Mouse (Mus musculus) adrenal gland, adult 8-10 months (tissue): ENCODE data around the gene Avil. TPM values are rescaled to one million over a fixed set of nuclear protein-coding genes. Genes with fewer than 3 reads are reported as not detected.

Experiments used
- DNase-seq: peaks from one replicate; pipeline ENCODE4 v3.0.0; 2022
- total RNA-seq, 4 experiments: library from RNA; stranded (reverse); gene quantifications; 2 replicates each; pipeline ENCODE4 v1.2.4; 2022

Avil gene
- 1 to 10 TPM; 1.6 to 2.4 (median 2.0) TPM for total RNA-seq

DNA sequence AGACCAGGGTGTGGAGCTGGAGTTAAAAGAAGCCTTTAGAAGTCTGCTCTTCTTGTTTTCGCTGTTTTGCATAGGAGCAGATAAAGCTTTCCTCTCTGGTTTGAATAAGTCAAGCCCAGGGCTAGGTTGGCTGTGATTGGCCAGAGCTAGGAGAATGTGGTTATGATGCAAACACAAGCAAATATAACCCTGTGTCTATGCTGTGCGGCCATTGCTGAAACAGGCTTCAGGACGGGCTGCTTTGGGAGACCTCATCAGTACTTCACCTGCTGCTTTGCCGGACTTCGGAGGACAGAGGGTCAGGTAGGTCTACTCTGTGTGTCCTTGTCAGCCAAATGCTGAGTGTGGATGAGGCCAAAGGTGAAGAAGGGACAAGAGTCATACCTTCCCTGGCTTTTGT, at the start of gene Avil:
Avil (plus strand) TSS at position 181 of the 400 bp plus-strand sequence.
- no peak for DNase-seq

- no peak for DNase-seq
Observed at GRCm38 (mm10) chr10:126952375-126952774, 48.1 kb upstream of the Avil start.

GRCm38 (mm10) chr10:126953029-126953471, 47.5 kb upstream of the Avil start:
- DNase-seq: no peak

GRCm38 (mm10) chr10:126956692-126957358, 43.7 kb upstream of the Avil start:
- DNase-seq: no peak

- DNase-seq: peak; percentile 64
Observed at GRCm38 (mm10) chr10:126957359-126958107, 43.0 kb upstream of the Avil start.

DNA sequence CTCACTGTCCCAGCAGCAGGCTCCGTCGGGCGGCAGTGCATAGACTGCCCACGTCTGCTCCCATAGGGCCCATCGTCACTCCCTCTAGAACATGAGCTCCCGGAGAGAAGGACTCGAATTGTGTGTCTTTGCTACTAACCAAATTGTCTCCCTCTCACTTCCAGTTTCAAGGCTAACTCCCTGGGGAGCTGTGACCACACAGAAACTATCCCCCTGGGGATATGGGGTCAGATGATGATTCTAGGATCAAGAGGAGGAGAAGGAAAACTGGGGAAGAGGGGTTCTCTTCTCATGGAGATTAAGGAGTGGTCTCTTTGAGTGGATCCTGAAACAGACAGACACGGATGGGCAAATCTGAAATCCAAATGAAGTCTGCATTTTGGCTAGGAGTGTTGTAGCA, 40.0 kb upstream of the Avil start:
- DNase-seq: no peak

GRCm38 (mm10) chr10:126961757-126962156, 38.8 kb upstream of the Avil start:
- DNase-seq: peak; percentile 42

- peak; percentile 49 for DNase-seq
Observed at GRCm38 (mm10) chr10:126962271-126962965, 38.1 kb upstream of the Avil start.

- DNase-seq: peak; percentile 61
Observed at GRCm38 (mm10) chr10:126962966-126963330, 37.6 kb upstream of the Avil start.

GRCm38 (mm10) chr10:126963821-126964220, 36.7 kb upstream of the Avil start:
- DNase-seq: no peak

DNA sequence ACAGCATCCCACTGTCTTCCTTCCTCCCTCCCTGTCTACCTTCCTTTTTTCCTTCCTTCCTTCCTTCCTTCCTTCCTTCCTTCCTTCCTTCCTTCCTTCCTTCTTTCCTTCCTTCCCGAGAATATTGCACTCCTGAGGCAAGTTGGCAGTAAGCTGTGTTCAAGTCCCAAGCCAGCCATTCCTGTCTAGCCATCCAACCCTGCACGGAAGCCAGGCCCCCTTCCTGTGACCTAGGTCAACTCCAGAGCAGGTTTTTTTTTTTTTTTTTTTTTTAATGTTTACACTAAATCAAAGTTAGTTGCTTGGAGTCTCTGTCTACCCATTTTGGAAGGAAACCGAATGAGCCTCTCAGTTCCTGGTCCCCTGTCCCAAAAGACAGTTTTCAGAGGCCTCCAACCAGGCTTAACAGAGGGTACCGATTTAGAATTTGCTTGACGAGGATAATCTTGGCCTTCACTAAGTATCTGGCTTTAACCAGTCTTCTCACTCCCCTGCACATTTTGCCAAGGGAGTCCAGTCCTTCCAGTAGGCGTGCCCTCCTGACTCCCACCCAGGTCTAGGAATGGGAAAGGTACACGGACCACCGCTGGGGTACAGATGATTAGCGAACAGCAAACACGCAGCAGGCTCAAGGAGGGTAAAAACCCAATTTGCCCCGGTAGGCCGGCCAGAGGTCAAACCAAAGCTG, 29.0 kb upstream of the Avil start:
- DNase-seq: no peak

- peak; percentile 60 for DNase-seq
Observed at GRCm38 (mm10) chr10:126972051-126972725, 28.3 kb upstream of the Avil start.

DNA sequence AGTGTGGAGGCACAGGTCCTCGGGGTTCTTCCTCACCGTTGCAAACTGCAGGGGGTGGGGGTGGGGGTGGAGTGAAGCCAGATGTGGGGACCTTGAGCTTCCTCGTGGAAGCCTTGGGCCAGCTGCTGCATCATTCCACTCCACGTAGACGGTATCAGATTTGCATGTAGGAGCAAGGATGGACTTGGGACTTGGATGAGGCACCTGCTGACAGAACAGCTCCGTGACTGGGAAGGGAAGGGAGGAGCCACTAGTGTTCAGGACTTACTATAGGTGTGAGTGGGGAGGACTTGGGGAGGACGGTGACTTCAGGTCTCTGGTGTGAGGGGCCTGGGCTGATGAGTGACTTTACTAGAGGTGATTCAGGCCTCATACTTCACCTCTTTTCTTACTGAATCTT, 27.5 kb upstream of the Avil start:
- DNase-seq: no peak

GRCm38 (mm10) chr10:126975706-126976105, 24.8 kb upstream of the Avil start:
- no peak for DNase-seq

GRCm38 (mm10) chr10:126977076-126977475, 23.4 kb upstream of the Avil start:
- no peak for DNase-seq

DNA sequence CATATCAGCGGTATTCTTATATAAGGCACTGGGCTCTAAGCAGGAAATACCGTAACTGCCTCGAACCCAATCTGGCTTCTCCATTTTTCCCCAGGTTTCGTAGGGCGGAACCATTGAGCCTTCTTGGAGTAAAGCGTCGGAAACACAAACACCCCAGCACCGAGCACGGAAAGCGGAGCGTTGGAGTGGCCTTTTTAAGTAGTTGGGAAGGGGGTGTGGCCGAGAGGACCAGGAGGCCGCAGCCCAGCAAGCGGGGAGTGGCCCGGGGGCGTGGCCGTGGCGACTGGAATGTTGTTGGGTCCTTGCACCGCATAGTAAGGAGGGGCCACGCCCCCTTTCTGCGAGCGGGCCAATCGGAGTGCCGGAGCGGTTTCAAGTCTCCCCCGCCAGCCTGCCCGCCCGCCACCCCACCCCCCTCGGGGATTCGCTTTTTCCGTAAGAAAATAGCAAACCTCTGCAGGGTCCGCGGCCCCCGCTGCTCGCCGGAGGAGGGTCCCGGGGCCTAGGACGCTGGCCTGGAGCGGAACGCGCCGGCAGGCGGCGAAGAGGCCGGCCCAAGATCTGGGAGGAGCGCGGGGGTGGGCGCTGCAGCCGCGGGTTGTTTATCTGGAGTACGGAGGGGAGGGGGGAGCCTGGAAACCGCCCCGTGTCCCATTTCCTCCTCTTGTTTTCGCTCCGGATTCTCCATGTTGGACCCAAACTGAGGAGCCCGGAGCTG, 22.1 kb upstream of the Avil start, which contains the start of gene Ctdsp2:
Ctdsp2 (plus strand) TSS at position 441 of the 718 bp plus-strand sequence.
- peak; percentile 99 for DNase-seq

- peak; percentile 58 for DNase-seq
Observed at GRCm38 (mm10) chr10:126979121-126979635, 21.3 kb upstream of the Avil start.

DNA sequence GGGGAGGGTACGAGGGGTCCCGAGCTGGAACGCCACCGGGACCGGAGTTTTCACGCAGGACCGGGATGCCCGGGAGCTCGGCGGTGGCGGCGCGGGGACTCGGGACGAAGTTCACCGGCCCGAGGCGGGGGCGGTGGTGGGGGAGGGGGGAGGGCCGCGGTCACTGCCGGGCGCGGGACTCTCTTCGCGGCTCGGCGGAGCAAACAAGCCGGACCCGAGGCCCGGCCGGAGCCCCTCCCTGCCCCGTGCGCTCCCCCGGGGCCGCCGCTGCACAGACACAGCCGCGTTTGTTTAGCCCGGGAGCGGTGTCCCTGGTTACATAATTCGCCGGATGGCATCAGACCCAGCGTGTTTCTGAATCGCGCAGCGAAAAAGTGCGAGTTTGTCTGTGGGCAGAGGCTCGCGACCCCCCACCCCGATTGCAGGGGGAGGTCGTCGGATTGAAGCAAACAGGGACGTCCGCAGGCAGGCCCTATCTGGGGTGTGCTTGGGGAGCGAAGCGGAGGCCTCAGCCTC, 20.8 kb upstream of the Avil start:
- DNase-seq: peak; percentile 55

DNA sequence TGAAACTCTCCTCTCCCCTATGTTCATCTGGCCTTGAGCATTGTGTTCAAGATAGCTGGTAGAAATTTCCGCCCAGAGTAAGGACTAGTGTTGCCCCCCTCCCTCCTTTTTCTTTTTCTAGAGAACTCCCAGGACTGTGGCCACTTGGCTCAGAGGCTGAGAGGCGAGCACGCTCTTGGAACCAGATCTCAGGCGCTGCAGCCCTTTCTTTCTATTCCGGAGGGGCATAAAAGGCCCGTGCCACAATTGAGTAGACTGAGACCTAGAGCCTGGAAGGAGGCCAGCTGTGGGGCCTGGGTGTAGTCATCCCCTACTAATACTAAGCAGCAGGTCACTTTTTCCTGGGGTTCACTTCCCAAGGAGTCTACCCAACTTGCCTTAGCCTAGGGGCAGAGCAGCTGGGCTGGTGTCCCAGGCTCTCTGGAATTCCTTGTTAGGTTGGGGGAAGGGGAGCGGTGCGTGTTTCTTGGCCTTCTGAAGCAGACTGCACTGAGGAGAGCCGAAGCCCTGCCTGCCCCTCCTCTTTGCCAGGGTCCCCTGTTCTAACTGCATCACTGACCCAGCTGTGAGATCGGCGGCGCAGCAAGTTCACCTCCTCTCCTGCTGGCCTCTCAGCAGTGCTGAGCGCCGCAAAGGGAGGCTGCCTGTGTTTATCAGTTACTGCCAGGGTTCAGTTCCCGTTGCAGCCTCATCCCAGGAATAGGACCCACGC, 20.1 kb upstream of the Avil start:
- DNase-seq: no peak

DNA sequence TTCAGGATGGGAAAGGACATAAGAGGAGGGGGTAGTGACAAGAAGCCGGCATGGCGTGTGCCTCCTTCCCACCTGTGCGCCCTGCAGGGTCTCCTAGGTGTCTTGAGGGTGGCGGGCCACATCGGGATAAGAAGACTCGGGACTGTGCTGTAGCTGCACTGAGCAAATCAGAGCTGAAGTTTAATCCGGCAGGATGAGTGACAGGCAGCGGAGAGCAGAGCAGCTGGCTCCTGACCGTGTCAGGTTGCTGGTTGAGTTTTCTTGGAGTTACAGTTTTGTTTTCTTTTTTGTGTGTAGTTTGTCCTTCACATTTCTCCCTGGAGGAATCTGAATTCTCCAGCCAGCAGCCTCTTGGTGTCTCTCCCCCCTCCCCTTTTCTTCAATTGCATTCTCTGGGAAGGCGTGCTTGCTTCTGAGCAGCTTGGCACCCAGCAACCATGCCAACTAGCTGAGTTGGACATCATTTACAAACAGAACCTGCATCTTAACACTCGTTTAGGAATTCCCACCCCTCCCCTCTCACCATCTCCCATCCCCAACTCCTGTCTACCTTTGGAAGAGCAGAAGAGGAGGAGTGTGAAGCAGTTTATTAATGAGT, 19.5 kb upstream of the Avil start:
- no peak for DNase-seq
